Mouse (Mus musculus) right cerebral cortex, postnatal 36 days (tissue): ENCODE measurements around the gene Dpp9.

ENCODE experiments used
- DNase-seq, 2 experiments: peaks; one replicate each; pipeline ENCODE4 v3.0.0; 2022; ENCODE audit warnings: low spot score in 2 of 2, mixed read lengths in 1 of 2

Dpp9 gene

GRCm38 (mm10) chr17:56141702-56142605, 76.8 kb downstream of the Dpp9 start:
- no peak for DNase-seq

GRCm38 (mm10) chr17:56139858-56140595, 78.7 kb downstream of the Dpp9 start, which contains the start of gene Sema6b:
Sema6b (minus strand) TSS chr17:56140343.
- DNase-seq = peak; percentile 68 to 71

- no peak for DNase-seq
Observed at GRCm38 (mm10) chr17:56139355-56139754, 79.3 kb downstream of the Dpp9 start.

DNA sequence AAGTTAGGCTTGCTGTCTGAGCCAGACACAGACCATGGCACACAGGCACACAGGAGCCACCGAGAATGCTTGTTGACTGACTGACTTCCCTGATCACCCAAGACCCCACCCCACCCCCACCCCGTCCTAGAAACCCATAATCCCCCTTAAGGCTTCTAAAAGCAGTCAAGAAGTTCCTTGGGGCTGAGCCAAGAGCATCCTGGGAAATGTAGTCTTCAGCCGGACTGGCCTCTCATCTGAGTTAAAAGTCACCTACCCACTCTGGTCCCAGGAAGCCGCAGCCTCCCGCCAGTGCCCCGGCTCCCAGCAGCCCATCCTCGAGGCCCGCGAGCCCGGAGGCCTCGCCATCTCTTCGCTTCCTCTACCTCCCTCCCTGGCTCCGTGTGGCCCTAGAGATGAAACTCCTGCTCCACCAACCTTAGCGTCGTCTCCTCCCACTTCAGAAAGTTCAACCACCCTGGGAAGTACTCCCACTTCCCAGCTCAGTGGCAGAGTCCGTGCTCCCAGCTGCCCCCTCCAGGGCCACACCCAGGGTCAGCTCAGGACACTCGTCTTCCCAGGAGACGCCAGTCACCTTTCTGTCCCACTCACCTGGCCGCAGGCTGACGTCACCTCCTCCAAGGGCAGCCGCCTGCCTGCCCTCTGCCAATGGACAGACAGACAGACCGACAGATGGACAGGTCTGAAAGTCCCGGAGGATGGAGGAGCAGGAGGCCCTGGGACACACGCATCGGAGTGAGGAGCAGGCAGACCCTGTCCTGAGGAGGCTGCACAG, 80.7 kb downstream of the Dpp9 start:
- DNase-seq = no peak
